Mouse (Mus musculus) cortical plate, adult 2 months (tissue): Measurements from ENCODE around the gene Cacng6.

Source experiments
- CTCF ChIP-seq: fragments of 200-500 bp; IDR thresholded peaks from 2 replicates; pipeline ENCODE4 v1.5.1; 2011; ENCODE audit warnings: mild to moderate bottlenecking, control low read depth, low read length; ENCODE audit not compliant: insufficient read depth; ENCODE audit errors: extremely low read depth
- POLR2A ChIP-seq: fragments of 200-500 bp; IDR thresholded peaks from 2 replicates; pipeline ENCODE4 v1.6.1; 2011; ENCODE audit warnings: mild to moderate bottlenecking, low read length, control low read depth; ENCODE audit not compliant: insufficient read depth; ENCODE audit errors: extremely low read depth

GRCm38 (mm10) chr7:3397355-3397754 lies 26.6 kb upstream of the Cacng6 start:
- TF ChIP-seq CTCF (no peak), POLR2A (no peak)
